In genomic region chr12:73693347-73693746, GRCm38 (mm10) we compare ENCODE assay signal across 8 mouse cellular contexts.
DNase-seq lines count a peak whose midpoint lies in the region; ATAC-seq and TF ChIP-seq lines count a peak whose summit lies in the region.

No protein-coding gene starts in this region.

- H3K4me1 ChIP-seq in embryonic facial prominence, embryonic 12.5 days: peaks cover 5% of the 10 kb centered on the region; the same call in 1 of the 2 replicates
- 0 out of 2 replicates have a peak, but pooled peaks cover 3% of the 10 kb centered on the region for H3K4me1 ChIP-seq in lung, embryonic 14.5 days (ENCODE audit: insufficient read depth)

- peak; percentile 84 for TF ChIP-seq CTCF in lung, embryonic 14.5 days (IDR thresholded peaks at IDR 0.05; ENCODE audit: low read depth)

- DNase-seq in adrenal gland, adult 18-20 months (ENCODE audit: low spot score in 2 of 2): peak; percentile 43 to 65
- DNase-seq in heart, postnatal 10 days: peak; percentile 76 to 82
- peak; percentile 29 to 82 for DNase-seq in layer of hippocampus, adult 18-20 months (ENCODE audit: low spot score in 2 of 2)
- DNase-seq in lung, embryonic 14.5 days: peak; percentile 85
- peak; percentile 56 for DNase-seq in ovary, postnatal 14 days (ENCODE audit: low spot score)
- peak; percentile 61 to 67 for DNase-seq in urinary bladder, postnatal 36 days (ENCODE audit: low spot score in 2 of 2)

- H3K36me3 ChIP-seq in embryonic facial prominence, embryonic 12.5 days: no peaks in the 10 kb centered on the region
- H3K36me3 ChIP-seq in lung, embryonic 14.5 days (ENCODE audit: insufficient read depth): no peaks in the 10 kb centered on the region

- intact Hi-C loops in heart, postnatal 10 days (cut with DNase I): loop anchor here (1.0 kb wide), 1 partner anchor 129 kb away; no protein-coding TSS in a partner anchor

- H3K27ac ChIP-seq in embryonic facial prominence, embryonic 12.5 days: no peak overlapping the region
- no peak overlapping the region for H3K27ac ChIP-seq in lung, embryonic 14.5 days (ENCODE audit: low read depth)

- H3K9ac ChIP-seq in embryonic facial prominence, embryonic 12.5 days: no peak overlapping the region
- no peak overlapping the region for H3K9ac ChIP-seq in lung, embryonic 14.5 days

- no peaks in the 10 kb centered on the region for H3K9me3 ChIP-seq in embryonic facial prominence, embryonic 12.5 days
- no peaks in the 10 kb centered on the region for H3K9me3 ChIP-seq in lung, embryonic 14.5 days (ENCODE audit: low read depth, low read length)

- no peak overlapping the region for H3K4me3 ChIP-seq in embryonic facial prominence, embryonic 12.5 days
- no peak overlapping the region for H3K4me3 ChIP-seq in lung, embryonic 14.5 days (ENCODE audit: low read depth, low read length)

- H3K4me2 ChIP-seq in embryonic facial prominence, embryonic 12.5 days (replicated peaks): no peak overlapping the region
- no peak overlapping the region for H3K4me2 ChIP-seq in lung, embryonic 14.5 days

- H3K27me3 ChIP-seq in embryonic facial prominence, embryonic 12.5 days: no peaks in the 10 kb centered on the region
- H3K27me3 ChIP-seq in lung, embryonic 14.5 days (ENCODE audit: insufficient read depth, low read length): no peaks in the 10 kb centered on the region

- WGBS in embryonic facial prominence, embryonic 12.5 days: 25% methylated on average over 4 of the region's 4 CpGs
- WGBS in lung, embryonic 14.5 days: 16% methylated on average over 4 of the region's 4 CpGs

- peak; percentile 55 for ATAC-seq in CD4-positive, CD25-positive, alpha-beta regulatory T cell, adult 4 months
- ATAC-seq in embryonic facial prominence, embryonic 12.5 days (ENCODE audit: insufficient number of reproducible peaks, insufficient read depth, low FRiP score, low TSS enrichment): 0 out of 2 replicates have a peak, but pooled peaks have one; percentile 61
- ATAC-seq in lung, embryonic 14.5 days (ENCODE audit: insufficient read depth): peak; percentile 74
